8 mouse cellular contexts compared by ENCODE assay signal in genomic region chr10:61381823-61382222, GRCm38 (mm10). TPM values are rescaled to one million over a fixed set of nuclear protein-coding genes. Genes with fewer than 3 reads are reported as not detected.
DNase-seq lines count a peak whose midpoint lies in the region; ATAC-seq and TF ChIP-seq lines count a peak whose summit lies in the region.

No protein-coding gene starts in this region.

- peak overlapping the region; percentile 77; the same call in 1 of the 2 replicates for H3K9ac ChIP-seq in forebrain, embryonic 14.5 days (ENCODE audit: low read length)
- no peak overlapping the region for H3K9ac ChIP-seq in intestine, postnatal 0 days (ENCODE audit: low read depth, low read length)

- no peak overlapping the region for H3K27ac ChIP-seq in forebrain, embryonic 14.5 days (ENCODE audit: low read depth, low read length)
- no peak overlapping the region for H3K27ac ChIP-seq in intestine, postnatal 0 days (ENCODE audit: low read depth, low read length)

- H3K4me1 ChIP-seq in forebrain, embryonic 14.5 days (ENCODE audit: control insufficient read depth, insufficient read depth, low read length): peaks cover 14% of the 10 kb centered on the region
- H3K4me1 ChIP-seq in intestine, postnatal 0 days (replicated peaks; ENCODE audit: control insufficient read depth, insufficient read depth, low read length): peaks cover 3% of the 10 kb centered on the region; the same call in 1 of the 2 replicates

- ATAC-seq in cerebellum, adult (ENCODE audit: insufficient number of reproducible peaks, low FRiP score, low TSS enrichment): no peak
- ATAC-seq in forebrain, embryonic 14.5 days: no peak
- ATAC-seq in intestine, postnatal 0 days: no peak

- peak overlapping the region; percentile 60 for H3K4me3 ChIP-seq in forebrain, embryonic 14.5 days (ENCODE audit: low read depth, low read length)
- H3K4me3 ChIP-seq in intestine, postnatal 0 days (ENCODE audit: low read depth, low read length): peak overlapping the region; percentile 63; the same call in 1 of the 2 replicates

- no peaks in the 10 kb centered on the region for H3K36me3 ChIP-seq in forebrain, embryonic 14.5 days (ENCODE audit: control insufficient read depth, insufficient read depth, low read length)
- H3K36me3 ChIP-seq in intestine, postnatal 0 days (ENCODE audit: control insufficient read depth, insufficient read depth): no peaks in the 10 kb centered on the region

- no peak for TF ChIP-seq CTCF in intestine, postnatal 0 days (IDR thresholded peaks at IDR 0.05; ENCODE audit: low read depth)

- peak overlapping the region; percentile 86 for H3K4me2 ChIP-seq in forebrain, embryonic 14.5 days (ENCODE audit: low read length)
- H3K4me2 ChIP-seq in intestine, postnatal 0 days (replicated peaks; ENCODE audit: low read depth): peak overlapping the region; percentile 95

- no peaks in the 10 kb centered on the region for H3K9me3 ChIP-seq in forebrain, embryonic 14.5 days (replicated peaks; ENCODE audit: control insufficient read depth, low read length)
- H3K9me3 ChIP-seq in intestine, postnatal 0 days (ENCODE audit: control insufficient read depth): no peaks in the 10 kb centered on the region

- WGBS in forebrain, embryonic 14.5 days: 19% methylated on average over 8 of the region's 8 CpGs
- WGBS in intestine, postnatal 0 days: 17% methylated on average over 8 of the region's 8 CpGs

- no peaks in the 10 kb centered on the region for H3K27me3 ChIP-seq in forebrain, embryonic 14.5 days (replicated peaks; ENCODE audit: control insufficient read depth, insufficient read depth, low read length)
- peaks cover 6% of the 10 kb centered on the region; the same call in 1 of the 2 replicates for H3K27me3 ChIP-seq in intestine, postnatal 0 days (replicated peaks; ENCODE audit: control insufficient read depth, insufficient read depth, low read length)

- peak; percentile 13 for DNase-seq in cerebellum, adult 11-12 months
- peak; percentile 7 for DNase-seq in forebrain, embryonic 14.5 days (ENCODE audit: low spot score)
- DNase-seq in lung, postnatal 25 days (ENCODE audit: low spot score): peak; percentile 62
- DNase-seq in frontal cortex, postnatal 10 days (ENCODE audit: low spot score in 2 of 2): no peak
- no peak for DNase-seq in right cerebral cortex, adult 2 months (ENCODE audit: low spot score in 2 of 2)
- no peak for DNase-seq in ovary, postnatal 10 days (ENCODE audit: low spot score)

RNA-seq across cellular contexts. Expression of gene Pald1, which starts 1.5 kb away (rescaled TPM):
- polyA plus RNA-seq in forebrain, embryonic 14.5 days (2014; fragmentation: Nextera tagmentation; extraction: Ambion mirVana): 10.0 and 15.6 TPM in 2 replicates
- 4.1 and 4.4 TPM in 2 replicates for polyA plus RNA-seq in intestine, postnatal 0 days (2015; fragmentation: Nextera tagmentation; extraction: Ambion mirVana)

RNA-seq across cellular contexts. Expression of gene Nodal, which starts 35.9 kb away (rescaled TPM):
- 0.14 TPM in 1 of 2 replicates, not detected in the other for polyA plus RNA-seq in forebrain, embryonic 14.5 days (2014; fragmentation: Nextera tagmentation; extraction: Ambion mirVana)
- polyA plus RNA-seq in intestine, postnatal 0 days (2015; fragmentation: Nextera tagmentation; extraction: Ambion mirVana): 0.10 TPM in 1 of 2 replicates, not detected in the other

Comparison
In these comparisons a context has a peak if more than half of its experiments do, and no peak if none do; other contexts are left out.
1. DNase-seq: peak in cerebellum, adult 11-12 months (single experiment), forebrain, embryonic 14.5 days (single experiment) and lung, postnatal 25 days (single experiment); none in frontal cortex, postnatal 10 days (0 of 2), right cerebral cortex, adult 2 months (0 of 2) and ovary, postnatal 10 days (single experiment).